Mouse (Mus musculus): Measurements from ENCODE around the gene Abhd17a.

DNA sequence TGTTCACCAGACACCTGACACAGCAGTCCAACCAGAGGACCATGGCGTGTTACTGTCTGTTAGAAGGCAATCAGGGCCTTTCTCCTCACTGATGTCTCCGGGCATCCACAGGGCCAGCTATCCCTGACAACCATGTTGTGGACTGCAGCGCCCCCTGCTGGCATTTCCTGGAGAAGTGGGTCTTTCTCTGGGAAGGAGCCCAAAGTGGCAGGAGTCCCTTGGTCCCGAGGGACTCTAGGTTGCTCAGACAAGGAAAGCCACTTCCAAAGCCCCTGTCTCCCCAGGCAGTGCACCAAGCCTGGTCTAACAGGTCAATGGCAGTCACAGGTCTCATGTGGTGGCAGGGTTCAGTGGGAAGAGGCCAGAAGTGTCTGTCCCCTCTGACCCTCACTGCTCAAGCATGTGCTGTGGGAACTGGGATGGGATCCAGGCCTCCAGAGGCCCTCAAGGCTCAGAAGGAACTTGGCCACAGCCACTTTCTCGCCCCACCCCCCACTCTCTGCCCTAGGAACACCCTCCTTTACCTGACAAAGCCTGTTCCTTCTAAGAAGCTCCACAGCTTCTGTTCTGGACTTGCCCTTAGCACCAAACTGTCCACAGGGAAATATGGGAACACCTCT lies 32.7 kb downstream of the Abhd17a start:
- TF ChIP-seq POLR2A (IDR thresholded peaks at IDR 0.05; ENCODE audit: low read depth, low read length): no peak
- TF ChIP-seq CTCF (IDR thresholded peaks at IDR 0.05; ENCODE audit: extremely low read depth, insufficient read depth, insufficient read length, insufficient replicate concordance): peak; percentile 65; the same call in 1 of the 2 replicates
